Mouse (Mus musculus): ENCODE measurements around the gene Plac9a.

DNA sequence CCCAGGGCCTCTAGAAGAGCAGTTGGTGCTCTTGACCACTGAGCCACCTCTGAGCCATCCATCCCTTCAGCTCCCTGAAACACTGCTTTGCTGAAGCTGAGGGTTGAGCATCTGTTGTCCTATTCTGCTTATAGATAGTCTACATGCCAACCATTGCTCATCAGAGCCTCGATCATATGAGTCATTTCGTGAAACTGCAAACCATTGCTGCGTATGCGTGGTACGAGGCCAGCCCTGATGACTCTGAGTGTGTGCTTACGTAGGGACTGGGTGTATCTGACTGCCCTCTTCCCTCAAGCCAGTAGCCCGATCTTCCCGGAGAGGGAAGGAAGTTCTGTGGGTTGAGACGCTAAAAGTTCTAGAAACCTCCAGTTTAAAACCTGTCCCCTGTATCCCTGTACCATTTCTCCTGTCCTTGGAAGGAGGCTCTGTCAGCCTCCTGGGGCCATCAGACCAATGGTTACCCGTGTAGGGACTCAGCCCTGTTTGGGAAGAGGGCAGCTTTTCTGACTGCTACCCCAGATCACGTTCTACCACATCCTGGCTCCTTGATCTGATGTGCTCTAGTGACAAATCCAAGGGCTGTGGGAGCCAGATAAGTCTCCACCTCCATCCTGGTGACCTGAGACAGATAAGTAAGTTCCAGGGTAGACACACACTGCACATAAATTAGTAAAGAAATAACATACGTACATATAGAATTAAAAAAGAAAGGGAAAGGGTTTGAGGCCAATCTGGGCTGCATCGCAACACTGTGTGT lies 40.9 kb downstream of the Plac9a start:
- no peak for TF ChIP-seq POLR2A (IDR thresholded peaks at IDR 0.05; ENCODE audit: borderline replicate concordance, extremely low read depth, low read depth, low read length)
- TF ChIP-seq CTCF (IDR thresholded peaks at IDR 0.05; ENCODE audit: insufficient read depth, low read length): no peak
